Mouse (Mus musculus) kidney, postnatal 4 days (tissue): ENCODE measurements at regions not wholly inside any gene's neighbourhood (a gene's known extent, or its start where the extent isn't known, plus 50 kb on each side); places are given as distances from the start of the nearest gene placed in this dataset.
"Not testable (repeated sequence)": the region's sequence is repeated elsewhere in the genome, so short reads cannot be mapped to it uniquely, and the experiment has no call there.

Experiments
- DNase-seq, 2 experiments: peaks; one replicate each; pipeline ENCODE4 v3.0.0; 2021; ENCODE audit warnings: mixed read lengths in 2 of 2

GRCm38 (mm10) chr4:153152923-153153322 lies 329.7 kb downstream of the Ajap1 start:
- DNase-seq = not testable (repeated sequence)

- DNase-seq = peak; percentile 29 to 56
Measured at GRCm38 (mm10) chr4:153133147-153133546, 349.5 kb downstream of the Ajap1 start.

DNA sequence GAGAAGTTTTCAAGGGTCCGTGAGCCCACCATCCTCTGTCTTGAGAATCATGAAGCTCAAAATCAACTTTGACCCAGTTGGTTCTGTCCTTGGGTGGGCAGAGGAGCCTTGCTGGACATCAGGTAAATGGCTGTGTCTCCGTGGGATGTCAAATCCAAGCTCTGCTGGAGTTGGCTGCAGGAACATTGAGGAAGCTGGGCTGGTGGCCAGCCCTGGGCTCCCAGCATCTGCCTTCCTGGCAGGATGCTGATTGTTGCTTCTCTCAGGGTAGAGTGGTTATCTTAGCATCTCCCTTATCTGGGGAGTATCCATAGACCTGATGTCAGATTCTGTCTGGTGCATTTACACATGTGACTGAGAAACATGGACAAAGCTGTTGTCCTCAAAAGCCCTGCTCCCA lies 353.3 kb downstream of the Ajap1 start:
- no peak for DNase-seq

- DNase-seq = peak; percentile 15 to 30
Measured at GRCm38 (mm10) chr4:153128162-153128561, 354.4 kb downstream of the Ajap1 start.

GRCm38 (mm10) chr4:153120480-153120879 lies 362.1 kb downstream of the Ajap1 start:
- DNase-seq = peak; percentile 47 to 56

GRCm38 (mm10) chr4:153119647-153120102 lies 362.9 kb downstream of the Ajap1 start:
- DNase-seq = peak; percentile 51 to 71

DNA sequence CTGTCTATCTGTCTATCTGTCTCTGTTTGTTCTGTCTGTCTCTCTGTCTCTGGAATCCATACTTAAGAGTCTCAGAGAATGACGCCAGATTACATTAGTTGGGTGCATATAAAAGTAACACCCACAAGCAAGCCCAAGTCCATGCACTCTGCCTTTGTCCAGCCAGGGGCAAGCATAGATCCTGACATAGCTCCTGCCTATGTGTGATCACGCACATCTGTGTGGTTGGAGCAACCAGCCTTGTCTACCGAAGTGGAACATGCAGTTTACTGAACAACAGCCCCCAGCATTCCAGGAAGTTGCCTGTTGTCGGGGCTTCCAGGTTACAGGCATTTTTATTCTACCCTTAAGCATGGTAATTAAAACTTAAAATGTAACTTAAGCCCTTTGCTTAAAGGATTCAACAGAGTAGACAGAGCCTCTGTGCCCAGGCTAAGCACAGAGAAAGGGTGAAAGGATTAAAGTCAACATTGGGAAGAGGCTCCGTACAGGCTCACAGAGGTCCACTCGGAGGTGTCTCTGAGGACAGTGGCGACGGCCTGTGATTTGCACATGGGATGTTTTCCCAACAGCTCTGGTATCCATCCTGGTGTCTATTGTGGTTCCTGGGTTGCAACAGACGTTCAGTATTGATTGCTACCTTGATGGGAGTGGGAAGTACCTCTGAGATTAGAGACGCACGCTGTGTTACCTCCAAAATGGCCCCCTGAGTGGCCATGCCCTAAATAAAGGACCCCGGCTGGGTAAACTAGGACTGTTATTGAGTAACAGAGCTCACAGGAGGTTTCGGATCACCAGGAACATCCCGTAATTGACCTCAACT lies 363.6 kb downstream of the Ajap1 start:
- DNase-seq = peak; percentile 35 to 57

- DNase-seq = no peak
Measured at GRCm38 (mm10) chr4:153114998-153115397, 367.6 kb downstream of the Ajap1 start.

DNA sequence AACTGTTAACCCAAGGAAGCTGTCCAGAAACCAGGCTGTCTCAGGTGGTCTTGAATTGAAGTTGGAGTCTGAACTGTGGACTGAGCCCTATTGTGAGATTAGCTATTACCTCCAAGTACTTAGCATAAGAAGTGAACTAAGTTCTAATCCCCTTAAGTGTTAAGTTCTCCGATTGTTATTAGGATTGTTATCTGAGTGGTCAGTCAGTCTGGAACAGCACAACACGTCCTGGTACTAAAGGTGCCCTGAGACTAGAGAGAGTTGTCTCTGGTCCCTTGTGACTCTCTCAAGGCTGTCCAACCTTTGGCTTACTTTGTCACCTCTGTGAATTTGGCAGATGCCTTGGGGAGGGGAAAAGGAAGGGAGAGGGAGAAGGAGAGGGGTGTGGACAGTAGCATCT lies 369.0 kb downstream of the Ajap1 start:
- no peak for DNase-seq

DNA sequence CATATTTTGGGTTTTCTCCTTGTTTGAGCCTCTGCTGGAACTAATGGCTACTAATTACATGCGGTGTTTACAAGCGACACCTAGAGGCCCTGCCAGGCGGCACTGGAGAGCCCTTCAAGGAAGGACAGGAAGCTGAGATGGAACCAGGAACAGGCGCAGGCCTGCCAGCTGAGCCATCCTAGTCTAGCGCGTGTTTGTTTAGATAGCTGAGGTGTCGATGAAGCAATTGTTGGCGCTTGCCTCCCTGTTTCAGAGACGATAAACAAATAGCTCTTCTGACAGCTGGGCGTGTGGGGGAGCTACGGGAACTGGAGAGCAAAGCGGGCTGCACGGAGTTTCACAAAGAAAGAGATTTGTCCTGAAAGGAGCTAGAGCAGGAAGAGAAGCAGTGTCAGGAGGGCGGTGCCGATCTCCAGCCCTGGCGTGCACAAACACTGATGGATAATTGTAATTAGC lies 372.3 kb downstream of the Ajap1 start:
- DNase-seq = peak; percentile 69 to 75

DNA sequence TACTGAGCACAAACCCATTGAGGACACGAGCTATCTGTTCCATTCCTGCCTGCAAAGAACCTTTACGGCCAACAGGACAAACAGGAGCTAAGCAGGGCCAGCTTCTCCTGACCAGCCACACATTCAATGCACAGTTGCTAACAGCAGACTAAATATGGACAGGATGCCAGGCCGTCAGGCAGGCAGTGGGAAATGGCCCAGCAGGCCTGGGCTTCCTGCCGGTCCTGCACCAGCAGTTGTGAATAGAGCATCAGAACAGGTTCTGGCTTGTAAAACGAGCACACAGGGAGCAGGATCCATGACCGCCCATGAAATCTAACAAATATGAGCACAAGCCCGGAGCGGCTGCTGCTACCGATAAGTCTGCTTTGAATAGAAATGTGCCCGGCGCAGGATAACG lies 384.0 kb downstream of the Ajap1 start:
- no peak for DNase-seq

DNA sequence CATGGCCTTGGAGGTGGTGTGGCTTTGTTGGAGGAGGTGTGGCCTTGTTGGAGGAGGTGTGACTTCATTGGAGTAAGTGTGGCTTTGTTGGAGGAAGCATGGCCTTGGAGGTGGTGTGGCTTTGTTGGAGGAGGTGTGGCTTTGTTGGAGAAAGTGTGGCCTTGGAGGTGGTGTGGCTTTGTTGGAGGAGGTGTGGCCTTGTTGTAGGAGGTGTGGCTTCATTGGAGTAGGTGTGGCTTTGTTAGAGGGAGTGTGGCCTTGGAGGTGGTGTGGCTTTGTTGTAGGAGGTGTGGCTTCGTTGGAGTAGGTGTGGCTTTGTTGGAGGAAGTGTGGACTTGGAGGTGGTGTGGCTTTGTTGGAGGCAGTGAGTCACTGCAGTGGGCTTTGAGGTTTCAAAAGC lies 385.0 kb downstream of the Ajap1 start:
- no peak for DNase-seq

- no peak for DNase-seq
Measured at GRCm38 (mm10) chr4:153093129-153093528, 389.5 kb downstream of the Ajap1 start.

DNA sequence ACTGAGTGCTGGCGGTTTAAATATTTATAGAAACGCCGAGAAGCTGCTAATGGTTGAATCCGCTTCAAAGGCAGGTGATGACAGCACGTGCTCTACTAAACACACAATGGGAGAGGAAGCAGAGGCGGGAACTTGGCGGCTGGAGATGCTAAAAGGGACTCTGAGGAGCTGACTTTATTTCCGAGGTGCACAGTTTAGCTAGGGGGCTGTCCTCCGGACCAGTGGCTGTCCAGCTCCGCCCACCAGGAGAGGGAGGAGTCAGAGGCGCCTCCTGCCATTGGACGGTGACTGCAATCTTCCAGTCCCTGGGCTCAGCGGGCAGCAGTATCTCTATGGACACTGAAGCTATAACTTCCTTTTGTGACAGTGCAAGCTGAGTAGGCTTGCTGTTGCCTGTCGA lies 400.4 kb downstream of the Ajap1 start:
- peak; percentile 69 to 76 for DNase-seq

GRCm38 (mm10) chr4:153074590-153074989 lies 408.0 kb downstream of the Ajap1 start:
- DNase-seq = no peak

DNA sequence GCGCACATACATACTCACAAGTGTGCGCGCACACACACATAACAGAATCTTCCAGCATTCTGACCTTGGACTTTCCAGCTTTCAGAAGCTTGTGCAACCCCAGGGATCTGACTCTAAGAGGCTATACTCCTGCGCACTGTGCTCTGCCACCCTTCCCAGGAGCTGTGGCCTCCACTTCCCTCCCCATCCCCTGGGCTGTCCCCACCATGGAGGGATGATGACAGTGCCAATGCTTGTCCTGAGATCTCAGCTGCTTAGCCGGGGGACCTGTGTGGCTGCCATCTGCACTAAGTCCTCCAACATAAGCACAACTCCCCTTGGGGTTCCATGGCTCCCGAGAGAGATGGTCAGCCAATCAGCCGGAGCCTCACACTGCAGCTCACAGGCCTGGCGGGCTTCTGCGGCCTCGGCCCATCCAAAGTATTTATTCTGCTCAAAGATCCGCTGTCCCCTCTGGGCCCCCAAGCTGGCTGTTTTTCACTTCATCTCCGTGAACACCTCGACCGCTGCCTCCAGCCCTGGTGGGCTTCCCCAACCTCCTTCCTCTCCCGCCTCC lies 412.3 kb downstream of the Ajap1 start:
- no peak for DNase-seq

- no peak for DNase-seq
Measured at GRCm38 (mm10) chr4:153068484-153069033, 414.1 kb downstream of the Ajap1 start.

DNA sequence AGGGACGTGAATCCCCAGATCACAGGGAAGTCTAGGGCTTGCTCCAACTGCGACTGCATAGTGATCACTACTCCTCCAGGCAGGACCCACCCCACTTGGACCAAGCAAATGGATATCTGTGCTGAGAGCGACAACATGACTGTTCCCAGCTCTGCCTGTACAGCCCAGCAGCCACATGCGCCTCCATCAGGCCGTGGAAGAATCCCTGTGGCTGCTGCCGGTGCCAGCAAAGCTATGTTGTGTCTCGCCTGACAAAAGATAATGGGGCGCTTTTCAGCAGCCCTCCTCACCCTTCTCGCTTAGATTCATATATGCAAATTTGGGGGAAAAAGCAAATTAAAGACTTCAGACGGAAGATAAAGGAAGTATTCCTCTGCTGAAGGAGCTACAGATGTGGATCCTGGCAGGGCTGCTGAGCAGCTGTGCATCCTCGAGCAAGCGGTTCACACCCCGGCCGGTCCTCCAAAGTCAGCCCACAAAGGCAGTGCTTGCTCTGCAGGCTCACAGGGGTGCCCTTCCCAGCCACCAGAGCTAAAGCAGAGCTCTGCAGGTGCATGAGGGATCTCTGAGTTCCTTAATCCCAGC lies 418.5 kb downstream of the Ajap1 start:
- peak in 1 of 2 experiments; percentile 20 for DNase-seq

DNA sequence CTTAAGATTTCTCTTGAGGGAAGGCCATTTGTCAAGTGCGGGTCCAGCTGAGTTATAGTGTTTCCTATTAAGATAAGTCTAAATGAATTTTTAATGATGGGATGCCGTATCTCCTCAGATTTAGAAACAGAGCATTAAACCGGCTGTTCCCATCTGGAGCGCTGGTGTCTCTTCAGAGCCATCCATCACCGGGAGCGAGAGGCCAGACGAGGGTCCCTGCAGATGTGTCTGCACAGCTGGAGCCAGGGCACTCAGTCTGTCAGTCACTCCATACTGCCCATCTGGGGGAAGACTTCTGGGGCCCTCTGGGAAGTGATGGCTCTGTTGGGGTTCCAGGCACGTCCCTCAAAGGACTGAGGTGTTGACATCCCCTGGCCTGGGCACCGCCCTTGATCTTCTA lies 419.2 kb downstream of the Ajap1 start:
- peak; percentile 45 to 58 for DNase-seq

DNA sequence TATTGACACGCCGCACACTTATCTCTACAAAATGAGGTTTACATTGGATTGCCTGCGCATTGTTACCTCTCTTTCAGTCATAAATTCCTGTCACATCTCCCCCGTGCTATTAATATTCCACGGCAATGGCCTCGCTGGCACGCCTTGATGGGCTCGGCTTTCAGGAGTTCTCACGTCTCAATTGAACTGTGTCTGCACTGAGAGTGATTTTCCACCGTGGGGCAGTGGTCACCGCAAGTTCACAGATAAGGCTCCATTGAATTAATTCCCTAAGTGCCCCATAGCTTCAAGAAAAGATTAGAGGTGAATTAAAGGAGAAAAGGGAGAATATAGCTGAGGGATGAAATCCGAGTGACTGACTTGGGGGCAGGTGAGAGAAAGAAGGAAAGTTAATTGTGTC lies 424.5 kb downstream of the Ajap1 start:
- peak in 1 of 2 experiments; percentile 17 for DNase-seq

GRCm38 (mm10) chr4:153023711-153024110 lies 458.9 kb downstream of the Ajap1 start:
- peak; percentile 52 to 68 for DNase-seq

GRCm38 (mm10) chr4:153019211-153019610 lies 463.4 kb downstream of the Ajap1 start:
- peak; percentile 51 to 74 for DNase-seq

DNA sequence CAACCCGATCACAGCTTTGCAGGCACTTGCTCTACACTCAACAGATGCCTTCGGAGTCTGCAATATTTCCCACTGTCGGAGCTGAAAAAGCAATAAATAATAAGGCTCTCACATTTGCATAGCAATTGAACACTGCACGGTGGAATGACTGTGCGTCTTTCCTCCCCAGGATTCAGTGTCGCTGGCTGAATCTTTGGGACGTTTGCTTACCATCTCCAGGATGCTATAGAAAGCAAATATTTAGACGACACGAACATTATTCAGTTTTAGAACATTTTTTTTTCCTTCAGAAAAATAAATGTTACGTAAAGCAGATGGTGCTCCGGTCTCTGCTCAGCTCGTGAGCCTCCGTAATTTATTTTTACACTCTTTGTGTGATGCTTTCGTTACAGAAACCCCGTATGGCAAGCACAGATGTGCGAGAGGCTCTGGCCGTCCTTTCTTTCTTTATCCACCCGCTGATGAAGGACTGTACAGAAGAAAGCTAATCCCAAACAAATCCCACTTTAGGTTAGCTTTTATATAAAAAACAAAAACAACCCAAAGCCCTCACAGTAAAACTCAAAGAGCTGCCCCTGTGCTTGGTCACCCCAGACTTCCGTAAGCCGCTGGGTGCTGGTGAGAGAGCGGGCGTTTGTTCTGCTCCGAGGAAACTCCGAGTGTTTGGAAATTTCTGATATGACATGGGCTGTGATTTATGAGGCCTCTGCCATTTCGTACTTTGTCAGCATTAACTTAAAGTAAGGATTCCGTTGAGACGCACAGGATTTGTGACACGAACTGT lies 464.3 kb downstream of the Ajap1 start:
- peak in 1 of 2 experiments; percentile 35 for DNase-seq
